Mouse (Mus musculus) thymus, adult 2 months (tissue): ENCODE data around the gene Plppr1.

Experiments used
- CTCF ChIP-seq: fragments of 200-500 bp; IDR thresholded peaks from 2 replicates; pipeline ENCODE4 v1.5.1; 2012; ENCODE audit warnings: mild to moderate bottlenecking, control low read depth, low read length, moderate library complexity, borderline replicate concordance; ENCODE audit not compliant: control insufficient read depth, poor library complexity, insufficient read depth; ENCODE audit errors: extremely low read depth
- POLR2A ChIP-seq: fragments of 200-500 bp; IDR thresholded peaks from 2 replicates; pipeline ENCODE4 v1.6.1; 2012; ENCODE audit warnings: mild to moderate bottlenecking, low read length, control low read depth, moderate library complexity; ENCODE audit not compliant: control insufficient read depth, poor library complexity, insufficient read depth; ENCODE audit errors: extremely low read depth

DNA sequence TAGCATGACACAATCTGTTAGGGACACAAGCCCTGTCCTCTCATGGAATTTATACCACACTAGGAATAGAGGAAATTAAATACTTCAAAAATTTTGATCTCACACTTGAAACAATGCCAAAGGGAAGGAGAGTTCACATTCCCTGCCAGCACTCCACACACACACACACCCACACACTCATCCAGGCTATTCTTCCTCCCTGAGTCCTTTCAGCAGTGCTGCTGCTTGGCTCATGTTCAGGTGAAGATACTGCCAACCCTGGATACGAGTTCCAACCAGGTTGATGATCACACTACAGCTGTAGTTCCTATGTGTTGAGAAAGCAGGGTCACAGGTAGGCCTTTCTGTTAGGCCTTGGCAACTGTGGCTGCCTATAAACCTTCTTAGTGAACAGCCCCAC, 165.9 kb downstream of the Plppr1 start:
- TF ChIP-seq POLR2A = no peak
- TF ChIP-seq CTCF = no peak
